Mouse (Mus musculus) ES-E14 (cell line): ENCODE results near the gene Safb2.

ENCODE experiments used
- CHD2 ChIP-seq: IDR thresholded peaks from 2 replicates; pipeline ENCODE4 v1.6.1; 2014; ENCODE audit warnings: mild to moderate bottlenecking, low read depth, low read length, inconsistent platforms
- HCFC1 ChIP-seq: IDR thresholded peaks from 2 replicates; pipeline ENCODE4 v1.6.1; 2012; ENCODE audit warnings: low read length, inconsistent platforms, borderline replicate concordance; ENCODE audit not compliant: insufficient read depth
- MAFK ChIP-seq: IDR thresholded peaks from 2 replicates; pipeline ENCODE4 v1.6.1; 2014; ENCODE audit warnings: mild to moderate bottlenecking, low read depth, low read length, inconsistent platforms; ENCODE audit not compliant: insufficient read depth
- ZC3H11A ChIP-seq: IDR thresholded peaks from 2 replicates; pipeline ENCODE4 v1.6.1; 2012; ENCODE audit warnings: low read depth, mild to moderate bottlenecking, inconsistent platforms, low read length, borderline replicate concordance
- ZNF384 ChIP-seq: IDR thresholded peaks from 2 replicates; pipeline ENCODE4 v1.6.1; 2012; ENCODE audit warnings: low read depth, low read length, inconsistent platforms

GRCm38 (mm10) chr17:56543684-56544224 lies 40.6 kb downstream of the Safb2 start:
- TF ChIP-seq MAFK (no peak), ZNF384 (no peak), ZC3H11A (no peak), HCFC1 (no peak), CHD2 (no peak)
